Mouse (Mus musculus) small intestine, adult 2 months (tissue): ENCODE data around the gene Gm4924. TPM values are rescaled to one million over a fixed set of nuclear protein-coding genes. Genes with fewer than 3 reads are reported as not detected.
A peak's percentile ranks its signal among the peaks of the same experiment; 100 is the strongest.

Experiments
- H3K27ac ChIP-seq: fragments of 200-500 bp; 2 replicates; pipeline ENCODE4 v1.5.1; 2012; ENCODE audit warnings: low read depth, low read length, control low read depth, inconsistent platforms; ENCODE audit not compliant: insufficient read depth
- H3K27me3 ChIP-seq: fragments of 200-500 bp; 2 replicates; pipeline ENCODE4 v1.6.1; 2012; ENCODE audit warnings: mild to moderate bottlenecking, moderate library complexity, low read length, inconsistent platforms; ENCODE audit not compliant: control insufficient read depth, insufficient read depth
- H3K36me3 ChIP-seq: fragments of 200-500 bp; 2 replicates; pipeline ENCODE4 v1.6.1; 2012; ENCODE audit warnings: mild to moderate bottlenecking, low read length, control low read depth, inconsistent platforms; ENCODE audit not compliant: control insufficient read depth, insufficient read depth
- H3K4me1 ChIP-seq: fragments of 200-500 bp; 2 replicates; pipeline ENCODE4 v1.6.1; 2012; ENCODE audit warnings: low read length, inconsistent platforms, mixed read lengths; ENCODE audit not compliant: control insufficient read depth, insufficient read depth, insufficient read length
- H3K4me3 ChIP-seq: fragments of 200-500 bp; 2 replicates; pipeline ENCODE4 v1.5.1; 2012; ENCODE audit warnings: low read depth, mild to moderate bottlenecking, control low read depth, inconsistent platforms, low read length, moderate library complexity
- CTCF ChIP-seq: fragments of 200-500 bp; IDR thresholded peaks from 2 replicates; pipeline ENCODE4 v1.5.1; 2012; ENCODE audit warnings: low read depth, mild to moderate bottlenecking, control low read depth, inconsistent platforms, low read length, moderate library complexity, mixed read lengths; ENCODE audit not compliant: insufficient replicate concordance, insufficient read length; ENCODE audit errors: extremely low read depth
- POLR2A ChIP-seq: fragments of 200-500 bp; IDR thresholded peaks from 2 replicates; pipeline ENCODE4 v1.6.1; 2012; ENCODE audit warnings: low read depth, mild to moderate bottlenecking, control low read depth, inconsistent platforms, low read length, moderate library complexity
- WGBS: fragments of 180-500 bp; shearing (Covaris S2); methylation state at CpG from one replicate; pipeline ENCODE4 v1.1.7; 2018; 5-methylcytosine and 5-hydroxymethylcytosine counted together
- polyA plus RNA-seq: library from polyadenylated mRNA; depleted of rRNA; stranded (reverse); fragments of >200 nt; gene quantifications from 2 replicates; pipeline ENCODE4 v1.2.3, GENCODE M21; 2012; rRNA removed

Gene Gm4924
- 0.09 TPM in 1 of 2 replicates, not detected in the other for polyA plus RNA-seq

DNA sequence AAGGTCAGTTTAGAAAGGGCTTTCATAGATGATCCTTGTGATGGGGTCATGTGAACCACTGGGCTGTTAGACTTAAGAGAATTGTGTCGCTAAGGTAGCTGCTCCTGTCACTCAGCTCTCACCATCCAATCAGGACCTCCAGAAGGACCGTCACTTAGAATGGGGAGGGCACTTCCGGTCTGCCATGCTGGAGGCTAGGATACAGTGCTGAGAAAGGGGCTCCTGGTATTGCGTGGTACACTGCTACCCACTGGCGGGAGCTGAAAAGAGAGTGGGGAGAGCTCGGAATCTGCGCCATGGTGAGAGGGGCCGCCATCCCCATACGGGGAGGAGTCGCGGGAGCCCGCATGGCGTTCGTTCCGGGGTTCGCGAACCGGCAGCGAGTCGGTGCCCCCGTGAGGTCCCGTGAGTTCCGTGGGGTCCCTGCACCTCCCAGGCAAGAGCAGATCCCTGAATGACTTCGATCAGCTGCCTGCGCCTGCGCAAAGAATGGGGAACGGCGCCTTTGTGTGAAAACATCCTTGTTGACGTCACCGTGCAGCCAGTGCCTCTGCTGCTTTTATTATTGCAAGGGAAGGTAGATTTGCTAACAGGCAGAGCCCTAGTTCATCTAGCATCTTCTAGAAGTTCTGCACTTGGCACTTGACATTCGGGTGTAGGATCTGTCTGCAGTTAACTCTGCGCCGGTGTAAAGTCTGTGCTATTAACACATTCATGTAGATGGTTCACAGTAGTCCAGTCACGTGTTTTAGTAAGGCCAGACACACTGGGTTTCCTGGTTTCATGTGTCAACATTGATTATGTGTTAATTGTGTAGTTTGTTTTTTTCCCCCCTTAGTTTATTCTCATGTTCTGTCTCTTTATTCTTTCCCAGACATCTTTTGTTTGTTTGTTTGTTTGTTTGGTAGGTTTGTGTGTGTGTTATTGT is at the start of gene Gm4924:
Gm4924 (plus strand) TSS at position 173 of the 928 bp plus-strand sequence.
- no peaks in the 10 kb centered on the region for H3K27me3 ChIP-seq
- no peak for TF ChIP-seq CTCF
- TF ChIP-seq POLR2A, result no peak
- H3K27ac ChIP-seq, result peak within 1 kb of the TSS; percentile 64
- H3K4me1 ChIP-seq, result no peaks in the 10 kb centered on the region
- 2% methylated on average over 34 of the region's 34 CpGs for WGBS
- H3K36me3 ChIP-seq, result no peaks in the 10 kb centered on the region
- H3K4me3 ChIP-seq, result peak within 1 kb of the TSS; percentile 88

DNA sequence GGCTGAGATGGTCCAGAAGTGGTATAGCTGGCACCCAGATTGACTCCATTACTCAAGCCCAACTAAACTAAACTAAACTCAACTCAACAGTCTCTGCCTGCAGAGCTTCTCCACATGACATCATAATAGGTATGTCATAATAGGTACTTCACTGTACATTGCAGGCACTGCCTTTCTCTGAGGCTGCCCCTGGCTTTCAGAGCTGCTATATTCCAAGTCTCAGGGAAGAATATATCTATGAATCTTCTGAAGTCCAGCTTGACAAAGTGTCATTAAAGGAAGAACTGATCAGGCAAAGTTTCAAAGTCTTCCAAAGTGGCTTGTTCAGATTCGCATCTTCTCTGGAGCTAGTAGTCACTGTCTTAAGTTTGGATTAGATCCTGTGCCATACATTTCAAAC is 37.6 kb upstream of the Gm4924 start, which contains the start of gene 4932415D10Rik:
4932415D10Rik (minus strand) TSS at position 101 of the 400 bp plus-strand sequence.
- no peak within 1 kb of the TSS for H3K4me3 ChIP-seq
- WGBS, result 96% methylated on average over 1 of the region's 1 CpGs
- no peaks in the 10 kb centered on the region for H3K36me3 ChIP-seq
- no peaks in the 10 kb centered on the region for H3K27me3 ChIP-seq
- TF ChIP-seq CTCF (no peak), POLR2A (no peak)
- no peak within 1 kb of the TSS for H3K27ac ChIP-seq
- no peaks in the 10 kb centered on the region for H3K4me1 ChIP-seq

GRCm38 (mm10) chr10:82320134-82320533 is 33.9 kb upstream of the Gm4924 start:
- Histone ChIP-seq H3K4me1 (no peaks in the 10 kb centered on the region), H3K27me3 (no peaks in the 10 kb centered on the region; the same call in 1 of the 2 replicates), H3K36me3 (no peaks in the 10 kb centered on the region), H3K27ac (no peak overlapping the region), H3K4me3 (no peak overlapping the region)
- TF ChIP-seq CTCF, result no peak
- no peak for TF ChIP-seq POLR2A
- 57% methylated on average over 3 of the region's 3 CpGs for WGBS

DNA sequence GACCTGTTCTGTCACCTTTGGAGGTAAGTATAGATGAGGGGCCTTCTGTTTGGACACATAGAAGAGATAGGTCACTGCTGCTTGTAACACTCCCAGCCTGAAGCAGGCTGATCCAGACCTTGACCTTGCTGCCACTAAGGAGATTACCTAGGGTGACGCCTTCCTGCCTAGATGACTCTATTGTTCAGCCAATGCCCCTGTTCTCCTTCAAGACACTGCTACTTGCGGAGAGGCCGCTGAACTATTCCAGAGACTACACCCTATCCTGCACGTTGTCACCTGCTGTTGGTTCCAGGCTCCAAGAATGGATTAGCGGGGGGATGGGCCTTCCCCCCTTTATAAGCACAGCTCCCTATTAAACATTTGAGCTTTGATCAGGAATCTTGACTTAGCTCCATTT is 24.2 kb upstream of the Gm4924 start:
- Histone ChIP-seq H3K27me3 (no peaks in the 10 kb centered on the region), H3K4me1 (no peaks in the 10 kb centered on the region), H3K36me3 (no peaks in the 10 kb centered on the region), H3K27ac (no peak overlapping the region), H3K4me3 (no peak overlapping the region)
- WGBS, result 84% methylated on average over 5 of the region's 5 CpGs
- no peak for TF ChIP-seq CTCF
- TF ChIP-seq POLR2A, result no peak

DNA sequence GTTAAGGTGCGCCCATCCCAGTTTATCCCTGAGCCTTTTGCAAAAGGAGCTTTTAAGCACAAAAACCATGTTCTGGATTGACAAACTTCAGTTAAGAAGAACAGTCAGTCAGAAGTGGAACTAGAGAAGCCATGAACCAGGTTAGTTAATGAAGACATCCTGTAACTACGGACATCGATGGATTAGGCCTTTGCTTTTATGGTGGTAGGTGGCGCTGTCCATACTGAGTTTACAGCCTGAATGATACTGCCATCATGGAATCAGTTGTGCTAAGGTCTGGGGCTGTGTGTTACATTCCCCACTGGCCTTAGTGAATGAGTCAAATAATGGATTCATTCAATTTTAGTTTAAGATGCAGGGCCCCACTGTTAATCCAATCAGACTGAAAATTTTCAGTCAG is 1.3 kb downstream of the Gm4924 start:
- H3K4me3 ChIP-seq, result no peak overlapping the region
- TF ChIP-seq CTCF (no peak), POLR2A (no peak)
- no peaks in the 10 kb centered on the region for H3K27me3 ChIP-seq
- WGBS, result 96% methylated on average over 4 of the region's 4 CpGs
- no peaks in the 10 kb centered on the region for H3K36me3 ChIP-seq
- H3K4me1 ChIP-seq, result no peaks in the 10 kb centered on the region
- no peak overlapping the region for H3K27ac ChIP-seq

DNA sequence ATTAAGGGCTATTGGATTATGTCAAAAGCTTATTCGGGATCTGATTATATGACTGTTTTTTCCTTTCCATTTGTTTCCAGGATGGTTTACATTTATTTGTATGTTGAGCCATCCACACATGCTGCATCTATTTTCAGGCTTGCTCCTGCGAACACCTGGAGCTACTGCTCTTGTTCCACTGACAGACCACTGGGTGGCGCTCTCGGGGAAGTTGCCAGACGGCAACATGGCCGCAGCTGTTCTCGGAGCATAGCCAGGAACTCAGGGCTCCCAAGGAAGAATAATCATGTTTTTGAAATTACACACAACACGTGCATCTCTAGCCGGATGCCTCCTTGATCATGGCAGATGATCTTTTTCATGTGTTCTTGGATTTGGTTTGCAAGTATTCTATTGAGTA is 7.9 kb downstream of the Gm4924 start:
- Histone ChIP-seq H3K36me3 (no peaks in the 10 kb centered on the region), H3K4me3 (no peak overlapping the region), H3K4me1 (no peaks in the 10 kb centered on the region), H3K27me3 (no peaks in the 10 kb centered on the region), H3K27ac (no peak overlapping the region)
- WGBS, result 92% methylated on average over 9 of the region's 9 CpGs
- TF ChIP-seq CTCF, result no peak
- no peak for TF ChIP-seq POLR2A

DNA sequence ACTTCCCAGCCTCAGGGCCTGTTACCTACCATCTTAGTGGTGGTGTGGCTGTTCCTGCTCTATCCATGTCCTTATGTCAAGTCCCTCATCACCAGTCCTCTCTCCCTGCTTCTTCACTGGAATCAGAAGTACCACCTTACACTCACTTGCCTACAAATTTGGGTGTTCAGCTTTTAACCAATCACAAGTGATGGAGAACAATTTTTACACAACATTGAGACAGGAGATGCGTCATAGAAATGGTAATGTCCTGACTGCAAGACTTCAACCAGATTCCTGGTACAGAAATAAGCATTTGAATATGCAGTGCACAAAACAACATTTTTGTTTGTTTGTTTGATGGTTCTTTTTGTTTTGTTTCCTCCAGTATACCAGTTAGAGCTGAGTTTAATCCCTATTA is 28.9 kb downstream of the Gm4924 start:
- Histone ChIP-seq H3K4me3 (no peak overlapping the region), H3K4me1 (no peaks in the 10 kb centered on the region), H3K27me3 (no peaks in the 10 kb centered on the region), H3K36me3 (no peaks in the 10 kb centered on the region), H3K27ac (no peak overlapping the region)
- TF ChIP-seq POLR2A, result no peak
- no peak for TF ChIP-seq CTCF
- WGBS, result 93% methylated on average over 1 of the region's 1 CpGs

GRCm38 (mm10) chr10:82409511-82409910 is 55.5 kb downstream of the Gm4924 start:
- WGBS, result 74% methylated on average over 1 of the region's 1 CpGs
- Histone ChIP-seq H3K4me3 (no peak overlapping the region), H3K27ac (no peak overlapping the region), H3K36me3 (no peaks in the 10 kb centered on the region), H3K27me3 (no peaks in the 10 kb centered on the region), H3K4me1 (no peaks in the 10 kb centered on the region)
- no peak for TF ChIP-seq CTCF
